Mouse (Mus musculus) Patski (cell line): ENCODE results near the gene Pcnx3. TPM values are rescaled to one million over a fixed set of nuclear protein-coding genes. Genes with fewer than 3 reads are reported as not detected.
A peak's percentile ranks its signal among the peaks of the same experiment; 100 is the strongest.

Experiments
- ATAC-seq: fragments of 100-300 bp; one replicate; pipeline ENCODE4 v1.8.0; 2021
- CTCF ChIA-PET: fragments of 350-600 bp; sonication (Branson Sonifier 250); formaldehyde crosslinking; loops from one replicate; lab custom pipeline; 2022; ENCODE audit warnings: inconsistent platforms; lab: Charles Lee
- POLR2A ChIA-PET: fragments of 350-600 bp; sonication (Branson Sonifier 250); formaldehyde crosslinking; loops from one replicate; lab custom pipeline; 2022; ENCODE audit warnings: antibody characterized with exemption, inconsistent platforms; lab: Charles Lee
- DNase-seq: peaks from one replicate; pipeline ENCODE4 v3.0.0-alpha.2; 2011; ENCODE audit warnings: low read depth, low spot score
- H3K27me3 ChIP-seq: fragments of 371-371 bp; one replicate; pipeline ENCODE4 v1.5.1; 2021
- CTCF ChIP-seq: fragments of 100-300 bp; IDR thresholded peaks from one replicate; pipeline ENCODE4 v1.5.1; 2021
- in situ Hi-C: fragments of 300-500 bp; cut with MboI; formaldehyde crosslinking; loops from 3 replicates; pipeline ENCODE4 v1.11.1; 2018; ENCODE audit warnings: low pct_unique_long_range_greater_than_20kb, mixed read lengths
- polyA plus RNA-seq: library from polyadenylated mRNA; unstranded; gene quantifications from one replicate; pipeline ENCODE4 v1.2.3, GENCODE M21; 2021

The Pcnx3 gene
- polyA plus RNA-seq, 1 experiment from 2014 or later: 78.8 TPM

- ATAC-seq (no peak), DNase-seq (no peak)
- POLR2A ChIA-PET: interaction anchor here (0.6 to 2.1 kb wide), 10 partner anchors 9 to 197 kb away, joined by 3 to 19 read pairs (median 4); partner anchors contain the start of gene Ltbp3
- no peak for TF ChIP-seq CTCF
- H3K27me3 ChIP-seq: no peaks in the 10 kb centered on the region
- CTCF ChIA-PET: interaction anchor here (0.8 to 5.2 kb wide), 6 partner anchors 14 to 80 kb away, joined by 3 to 48 read pairs (median 3); partner anchors contain the start of gene Scyl1
- in situ Hi-C loops: no loop called here
Measured at GRCm38 (mm10) chr19:5725767-5726515, 37.2 kb upstream of the Pcnx3 start, which contains the start of gene Ehbp1l1. Gene Ehbp1l1, minus strand, starts transcription at chr19:5726317.

- CTCF ChIA-PET: interaction anchor here (0.7 to 5.2 kb wide), 4 partner anchors 9 to 54 kb away, joined by 3 to 48 read pairs (median 3); no protein-coding TSS in a partner anchor
- no peaks in the 10 kb centered on the region for H3K27me3 ChIP-seq
- no peak for TF ChIP-seq CTCF
- no peak for ATAC-seq
- POLR2A ChIA-PET: interaction anchor here (0.6 to 2.1 kb wide), 13 partner anchors 10 to 162 kb away, joined by 3 to 19 read pairs (median 4); partner anchors contain the start of genes Ltbp3, Map3k11 and Pcnx3
- in situ Hi-C loops: no loop called here
- no peak for DNase-seq
Measured at GRCm38 (mm10) chr19:5725029-5725707, 36.5 kb upstream of the Pcnx3 start.

GRCm38 (mm10) chr19:5724549-5724941 lies 35.8 kb upstream of the Pcnx3 start:
- peak; percentile 27 for ATAC-seq
- ChIA-PET POLR2A (interaction anchor here (0.7 to 1.5 kb wide), 9 partner anchors 9 to 162 kb away, joined by 3 to 8 read pairs (median 3); partner anchors contain the start of genes Map3k11 and Pcnx3), CTCF (interaction anchor here (0.7 to 5.2 kb wide), 4 partner anchors 10 to 55 kb away, joined by 3 to 48 read pairs (median 3); no protein-coding TSS in a partner anchor)
- TF ChIP-seq CTCF: no peak
- DNase-seq: no peak
- in situ Hi-C loops: no loop called here
- H3K27me3 ChIP-seq: no peaks in the 10 kb centered on the region

GRCm38 (mm10) chr19:5723934-5724548 lies 35.3 kb upstream of the Pcnx3 start:
- DNase-seq (no peak), ATAC-seq (no peak)
- in situ Hi-C loops: no loop called here
- POLR2A ChIA-PET: interaction anchor here (0.7 to 1.5 kb wide), 9 partner anchors 9 to 163 kb away, joined by 3 to 8 read pairs (median 3); partner anchors contain the start of genes Map3k11 and Pcnx3
- TF ChIP-seq CTCF: no peak
- CTCF ChIA-PET: interaction anchor here (1.2 to 5.2 kb wide), 4 partner anchors 10 to 21 kb away, joined by 3 to 48 read pairs (median 4); no protein-coding TSS in a partner anchor
- no peaks in the 10 kb centered on the region for H3K27me3 ChIP-seq

- ChIA-PET POLR2A (interaction anchor here (0.8 to 1.1 kb wide), 2 partner anchors 33 to 122 kb away, joined by 3 to 5 read pairs; no protein-coding TSS in a partner anchor), CTCF (interaction anchor here (2.0 kb wide), 1 partner anchor 9 kb away, joined by 6 read pairs; no protein-coding TSS in a partner anchor)
- in situ Hi-C loops: no loop called here
- TF ChIP-seq CTCF: no peak
- ATAC-seq: no peak
- no peak for DNase-seq
- no peaks in the 10 kb centered on the region for H3K27me3 ChIP-seq
Measured at GRCm38 (mm10) chr19:5722848-5723425, 34.2 kb upstream of the Pcnx3 start.

GRCm38 (mm10) chr19:5721233-5721632 lies 32.5 kb upstream of the Pcnx3 start:
- ChIA-PET POLR2A (interaction anchor here (1.0 to 1.8 kb wide), 2 partner anchors 49 to 78 kb away, joined by 3 to 4 read pairs; no protein-coding TSS in a partner anchor), CTCF (no interaction called here)
- ATAC-seq: no peak
- in situ Hi-C loops: no loop called here
- DNase-seq: no peak
- no peak for TF ChIP-seq CTCF
- no peaks in the 10 kb centered on the region for H3K27me3 ChIP-seq

- ATAC-seq: no peak
- ChIA-PET POLR2A (interaction anchor here (2.5 kb wide), 1 partner anchor 26 kb away, joined by 8 read pairs; no protein-coding TSS in a partner anchor), CTCF (interaction anchor here (2.4 kb wide), 1 partner anchor 10 kb away, joined by 6 read pairs; no protein-coding TSS in a partner anchor)
- DNase-seq: no peak
- in situ Hi-C loops: no loop called here
- no peak for TF ChIP-seq CTCF
- H3K27me3 ChIP-seq: no peaks in the 10 kb centered on the region
Measured at GRCm38 (mm10) chr19:5716955-5717354, 28.2 kb upstream of the Pcnx3 start.

GRCm38 (mm10) chr19:5715793-5716688 lies 27.3 kb upstream of the Pcnx3 start:
- CTCF ChIA-PET: interaction anchor here (0.9 to 2.4 kb wide), 4 partner anchors 11 to 71 kb away, joined by 3 to 6 read pairs (median 4); no protein-coding TSS in a partner anchor
- H3K27me3 ChIP-seq: no peaks in the 10 kb centered on the region
- no peak for TF ChIP-seq CTCF
- POLR2A ChIA-PET: interaction anchor here (0.6 to 2.5 kb wide), 7 partner anchors 8 to 46 kb away, joined by 3 to 8 read pairs (median 4); partner anchors contain the start of gene Fam89b
- in situ Hi-C loops: no loop called here
- ATAC-seq (no peak), DNase-seq (no peak)
